In the genomic region with DNA sequence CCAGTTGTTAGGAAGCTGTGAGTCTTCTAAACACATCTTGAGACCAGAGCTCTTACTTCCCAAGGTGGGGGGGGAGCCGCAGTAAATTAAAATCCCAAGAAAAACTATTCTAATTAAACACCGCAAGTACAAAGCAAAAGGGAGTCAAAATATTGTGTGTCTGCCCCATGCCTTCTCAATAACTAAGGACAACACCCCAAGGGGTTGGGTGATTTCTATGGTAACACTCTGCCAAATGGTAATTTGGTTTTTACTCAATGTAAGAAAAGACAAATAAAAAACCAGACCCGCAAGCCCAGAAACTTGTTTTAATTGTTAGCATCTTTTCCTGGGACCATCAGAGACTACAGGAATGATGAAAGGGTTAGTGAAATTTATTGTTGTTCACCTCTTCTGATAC, we compare ENCODE assay signal across 19 mouse cellular contexts.
DNase-seq lines count a peak whose midpoint lies in the region; ATAC-seq lines count a peak whose summit lies in the region.
"Had no signal": no experiment of that assay in that cellular context is flagged by ENCODE, and none has a peak within 500 bp of the region (broad histone marks: within the 10 kb centered on the region; RNA-seq: fewer than 3 reads in every experiment).

No protein-coding gene starts in this region.

- DNase-seq in neural tube, embryonic 10.5 days (ENCODE audit: extremely low spot score, low spot score): no peak
- no peak for DNase-seq in hindbrain, embryonic 14.5 days (ENCODE audit: low spot score)
- DNase-seq in thymus, postnatal 10 days (ENCODE audit: low spot score in 2 of 2): no peak
- DNase-seq in cerebellum, adult 9-10 months: no peak
- no peak for DNase-seq in thymus, postnatal 0 days (ENCODE audit: low spot score)
- no peak for DNase-seq in gastrocnemius, postnatal 4 days (ENCODE audit: low spot score in 2 of 2)
- DNase-seq: adrenal gland, postnatal 10 days; cerebellum, adult 18-20 months; gastrocnemius, adult 2 months; heart, adult 2 months; kidney, adult 2 months; lung, embryonic 14.5 days; right cerebral cortex, postnatal 4 days; thymus, postnatal 4 days had no signal

- H3K4me3 ChIP-seq in neural tube, embryonic 12.5 days: no peak overlapping the region
- H3K4me3 ChIP-seq in hindbrain, embryonic 14.5 days (replicated peaks; ENCODE audit: low read length): no peak overlapping the region
- H3K4me3 ChIP-seq in midbrain, embryonic 13.5 days (replicated peaks): no peak overlapping the region
- H3K4me3 ChIP-seq: embryonic facial prominence, embryonic 12.5 days; gastrocnemius, adult 2 months; heart, adult 2 months; liver, embryonic 12.5 days had no signal

- no peaks in the 10 kb centered on the region for H3K9me3 ChIP-seq in neural tube, embryonic 12.5 days
- H3K9me3 ChIP-seq in hindbrain, embryonic 14.5 days (ENCODE audit: control insufficient read depth, low read length): no peaks in the 10 kb centered on the region
- H3K9me3 ChIP-seq in midbrain, embryonic 13.5 days: no peaks in the 10 kb centered on the region
- H3K9me3 ChIP-seq: embryonic facial prominence, embryonic 12.5 days; liver, embryonic 12.5 days had no signal

- H3K27me3 ChIP-seq in neural tube, embryonic 12.5 days (replicated peaks): no peaks in the 10 kb centered on the region
- no peaks in the 10 kb centered on the region for H3K27me3 ChIP-seq in hindbrain, embryonic 14.5 days (ENCODE audit: control insufficient read depth, insufficient read depth, low read length)
- H3K27me3 ChIP-seq in midbrain, embryonic 13.5 days: no peaks in the 10 kb centered on the region
- H3K27me3 ChIP-seq: embryonic facial prominence, embryonic 12.5 days; liver, embryonic 12.5 days had no signal

- no peaks in the 10 kb centered on the region for H3K36me3 ChIP-seq in neural tube, embryonic 12.5 days
- H3K36me3 ChIP-seq in hindbrain, embryonic 14.5 days (replicated peaks; ENCODE audit: control insufficient read depth, insufficient read depth): no peaks in the 10 kb centered on the region
- no peaks in the 10 kb centered on the region for H3K36me3 ChIP-seq in midbrain, embryonic 13.5 days
- H3K36me3 ChIP-seq: embryonic facial prominence, embryonic 12.5 days; liver, embryonic 12.5 days had no signal

- no peak for ATAC-seq in neural tube, embryonic 12.5 days (ENCODE audit: low FRiP score, low read depth)
- no peak for ATAC-seq in hindbrain, embryonic 14.5 days (ENCODE audit: low FRiP score)
- ATAC-seq in midbrain, embryonic 13.5 days: peak; percentile 3; the same call in 1 of the 2 replicates
- ATAC-seq: liver, embryonic 12.5 days had no signal

- H3K27ac ChIP-seq in neural tube, embryonic 12.5 days: no peak overlapping the region
- peak overlapping the region; percentile 54 for H3K27ac ChIP-seq in hindbrain, embryonic 14.5 days
- H3K27ac ChIP-seq in midbrain, embryonic 13.5 days: peak overlapping the region; percentile 83
- H3K27ac ChIP-seq: embryonic facial prominence, embryonic 12.5 days; gastrocnemius, adult 2 months; heart, adult 2 months; liver, embryonic 12.5 days; macrophage had no signal

- peaks cover 36% of the 10 kb centered on the region for H3K4me1 ChIP-seq in neural tube, embryonic 12.5 days
- H3K4me1 ChIP-seq in hindbrain, embryonic 14.5 days (replicated peaks; ENCODE audit: control insufficient read depth, insufficient read depth, low read length): peaks cover 27% of the 10 kb centered on the region
- H3K4me1 ChIP-seq in midbrain, embryonic 13.5 days (replicated peaks): peaks cover 53% of the 10 kb centered on the region

- 47% methylated on average over 3 of the region's 3 CpGs for WGBS in neural tube, embryonic 12.5 days
- 34% methylated on average over 3 of the region's 3 CpGs for WGBS in hindbrain, embryonic 14.5 days
- 40% methylated on average over 3 of the region's 3 CpGs for WGBS in midbrain, embryonic 13.5 days

- H3K9ac ChIP-seq in neural tube, embryonic 12.5 days: no peak overlapping the region
- H3K9ac ChIP-seq in hindbrain, embryonic 14.5 days: no peak overlapping the region
- no peak overlapping the region for H3K9ac ChIP-seq in midbrain, embryonic 13.5 days (replicated peaks)
- H3K9ac ChIP-seq: embryonic facial prominence, embryonic 12.5 days; liver, embryonic 12.5 days; lung, embryonic 14.5 days had no signal

- H3K4me2 ChIP-seq in neural tube, embryonic 12.5 days (replicated peaks): peak overlapping the region; percentile 23
- peak overlapping the region; percentile 4; the same call in 1 of the 2 replicates for H3K4me2 ChIP-seq in hindbrain, embryonic 14.5 days (replicated peaks)
- H3K4me2 ChIP-seq in midbrain, embryonic 13.5 days (replicated peaks): peak overlapping the region; percentile 34
- H3K4me2 ChIP-seq: embryonic facial prominence, embryonic 12.5 days; liver, embryonic 12.5 days; lung, embryonic 14.5 days had no signal
